Mouse (Mus musculus): ENCODE data around the gene Foxred2. TPM values are rescaled to one million over a fixed set of nuclear protein-coding genes. Genes with fewer than 3 reads are reported as not detected.

The Foxred2 gene
- polyA plus RNA-seq, 1 experiment = 18.0 TPM

GRCm38 (mm10) chr15:77903176-77903575 is 53.3 kb downstream of the Foxred2 start:
- peak; percentile 50 for DNase-seq (ENCODE audit: low read depth)
- TF ChIP-seq POLR2A (IDR thresholded peaks at IDR 0.05; ENCODE audit: borderline replicate concordance, extremely low read depth, insufficient read depth, insufficient read length, poor library complexity, severe bottlenecking) = no peak
- no peak for TF ChIP-seq CTCF (IDR thresholded peaks at IDR 0.05; ENCODE audit: borderline replicate concordance, extremely low read depth, insufficient read depth, insufficient read length)

- DNase-seq (ENCODE audit: low read depth) = no peak
- TF ChIP-seq POLR2A (IDR thresholded peaks at IDR 0.05; ENCODE audit: borderline replicate concordance, extremely low read depth, insufficient read depth, insufficient read length, poor library complexity, severe bottlenecking) (no peak), CTCF (IDR thresholded peaks at IDR 0.05; ENCODE audit: borderline replicate concordance, extremely low read depth, insufficient read depth, insufficient read length) (no peak)
These were observed 61.6 kb downstream of the Foxred2 start for GRCm38 (mm10) chr15:77894926-77895325.

GRCm38 (mm10) chr15:77893292-77893691 is 63.2 kb downstream of the Foxred2 start:
- TF ChIP-seq CTCF (IDR thresholded peaks at IDR 0.05; ENCODE audit: borderline replicate concordance, extremely low read depth, insufficient read depth, insufficient read length) (no peak), POLR2A (IDR thresholded peaks at IDR 0.05; ENCODE audit: borderline replicate concordance, extremely low read depth, insufficient read depth, insufficient read length, poor library complexity, severe bottlenecking) (no peak)
- no peak for DNase-seq (ENCODE audit: low read depth)

GRCm38 (mm10) chr15:77892420-77892819 is 64.1 kb downstream of the Foxred2 start:
- TF ChIP-seq CTCF (IDR thresholded peaks at IDR 0.05; ENCODE audit: borderline replicate concordance, extremely low read depth, insufficient read depth, insufficient read length) (no peak), POLR2A (IDR thresholded peaks at IDR 0.05; ENCODE audit: borderline replicate concordance, extremely low read depth, insufficient read depth, insufficient read length, poor library complexity, severe bottlenecking) (no peak)

GRCm38 (mm10) chr15:77891766-77892165 is 64.8 kb downstream of the Foxred2 start:
- no peak for TF ChIP-seq CTCF (IDR thresholded peaks at IDR 0.05; ENCODE audit: borderline replicate concordance, extremely low read depth, insufficient read depth, insufficient read length)
- TF ChIP-seq POLR2A (IDR thresholded peaks at IDR 0.05; ENCODE audit: borderline replicate concordance, extremely low read depth, insufficient read depth, insufficient read length, poor library complexity, severe bottlenecking) = no peak
- peak; percentile 18 for DNase-seq (ENCODE audit: low read depth)

More at GRCm38 (mm10) chr15:77892420-77892819, 64.1 kb downstream of the Foxred2 start:
- DNase-seq (ENCODE audit: low read depth) = no peak

Other genes with a start within 250 kb of the Foxred2 start
- gene Apol9b, start 227.7 kb downstream of the Foxred2 start, polyA plus RNA-seq (2012; rRNA removed) = 0.06 TPM in 1 of 2 replicates, not detected in the other
- gene Apol8, start 199.7 kb downstream of the Foxred2 start, polyA plus RNA-seq (2012; rRNA removed) = 0.30 and 0.37 TPM in 2 replicates
- 12.1 and 29.9 TPM in 2 replicates for gene Myh9, start 114.5 kb downstream of the Foxred2 start, polyA plus RNA-seq (2012; rRNA removed)
- 163 and 168 TPM in 2 replicates for gene Txn2, start 27.7 kb downstream of the Foxred2 start, polyA plus RNA-seq (2012; rRNA removed)
- 202 and 208 TPM in 2 replicates for gene Eif3d, start 14.1 kb upstream of the Foxred2 start, polyA plus RNA-seq (2012; rRNA removed)
- 8.0 and 17.5 TPM in 2 replicates for gene Cacng2, start 163.3 kb upstream of the Foxred2 start, polyA plus RNA-seq (2012; rRNA removed)
- gene Ift27, start 217.4 kb upstream of the Foxred2 start, polyA plus RNA-seq (2012; rRNA removed) = 56.7 and 68.1 TPM in 2 replicates
- gene Pvalb, start 249.7 kb upstream of the Foxred2 start, polyA plus RNA-seq (2012; rRNA removed) = 1.00 and 2.9 TPM in 2 replicates

Data from brain, embryonic 14.5 days (tissue).